Mouse (Mus musculus): ENCODE results near the gene Lsm2.
"Not testable (repeated sequence)": the region's sequence is repeated elsewhere in the genome, so short reads cannot be mapped to it uniquely, and the experiment has no call there.

Gene Lsm2

GRCm38 (mm10) chr17:34981690-34982180 is at the start of gene Lsm2:
Gene Lsm2, plus strand, starts transcription at chr17:34981862.
- peak; percentile 88 for DNase-seq (ENCODE audit: low read depth)

GRCm38 (mm10) chr17:34932287-34932686 is 49.4 kb upstream of the Lsm2 start:
- no peak for DNase-seq (ENCODE audit: low read depth)

DNA sequence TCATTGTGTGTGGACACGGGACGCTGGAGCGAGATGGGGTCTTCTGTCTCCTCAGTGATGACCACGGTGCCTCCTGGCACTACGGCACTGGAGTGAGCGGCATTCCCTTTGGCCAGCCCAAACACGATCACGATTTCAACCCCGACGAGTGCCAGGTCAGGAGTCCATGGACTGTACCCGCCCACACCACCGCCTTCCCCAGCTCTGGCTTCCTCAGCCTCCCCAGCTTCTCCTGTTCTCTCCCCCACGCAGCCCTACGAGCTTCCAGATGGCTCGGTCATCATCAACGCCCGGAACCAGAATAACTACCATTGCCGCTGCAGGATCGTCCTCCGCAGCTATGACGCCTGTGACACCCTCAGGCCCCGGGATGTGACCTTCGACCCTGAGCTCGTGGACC is 47.6 kb upstream of the Lsm2 start:
- DNase-seq (ENCODE audit: low read depth): no peak

DNA sequence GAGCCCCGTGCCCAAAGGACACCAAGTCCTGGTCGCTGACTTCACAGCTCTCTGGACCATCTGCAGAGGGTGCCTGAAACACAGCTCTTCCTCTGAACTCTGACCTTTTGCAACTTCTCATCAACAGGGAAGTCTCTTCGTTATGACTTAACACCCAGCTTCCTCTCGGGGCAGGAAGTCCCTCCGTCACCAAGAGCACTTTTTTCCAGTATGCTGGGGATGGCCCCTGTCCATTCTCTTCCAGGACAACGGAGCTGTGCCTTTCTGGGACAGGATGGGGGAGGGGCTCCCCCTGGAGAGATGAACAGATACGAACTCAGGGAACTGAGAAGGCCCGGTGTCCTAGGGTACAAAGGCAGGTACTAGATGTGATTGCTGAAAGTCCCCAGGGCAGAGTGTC is 46.8 kb upstream of the Lsm2 start:
- DNase-seq (ENCODE audit: low read depth): no peak

- DNase-seq (ENCODE audit: low read depth): no peak
Measured at GRCm38 (mm10) chr17:34937960-34938505, 43.6 kb upstream of the Lsm2 start.

GRCm38 (mm10) chr17:34941344-34942041 is 40.2 kb upstream of the Lsm2 start:
- DNase-seq (ENCODE audit: low read depth): no peak

- DNase-seq (ENCODE audit: low read depth): no peak
Measured at GRCm38 (mm10) chr17:34943128-34943815, 38.4 kb upstream of the Lsm2 start.

GRCm38 (mm10) chr17:34944362-34944761 is 37.3 kb upstream of the Lsm2 start:
- no peak for DNase-seq (ENCODE audit: low read depth)

GRCm38 (mm10) chr17:34946486-34947140 is 35.0 kb upstream of the Lsm2 start:
- no peak for DNase-seq (ENCODE audit: low read depth)

DNA sequence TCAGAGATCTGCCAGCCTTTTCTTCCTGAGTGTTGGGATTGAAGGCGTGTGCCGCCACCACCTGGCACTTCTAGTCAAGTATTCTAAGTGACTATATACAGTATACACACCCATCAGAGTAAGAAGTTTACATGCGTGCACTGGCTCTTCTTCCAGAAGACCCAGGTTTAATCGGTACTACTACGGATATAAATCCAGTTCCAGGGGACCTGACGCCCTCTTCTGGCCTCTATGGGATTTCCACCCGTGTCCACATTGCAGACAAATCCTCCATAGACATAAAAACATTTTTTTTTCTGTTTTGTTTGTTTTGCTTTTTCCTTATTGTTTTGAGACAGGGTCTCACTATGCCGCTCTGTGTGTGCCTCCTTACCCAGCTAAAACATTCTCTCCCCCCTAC is 34.1 kb upstream of the Lsm2 start:
- DNase-seq (ENCODE audit: low read depth): no peak

DNA sequence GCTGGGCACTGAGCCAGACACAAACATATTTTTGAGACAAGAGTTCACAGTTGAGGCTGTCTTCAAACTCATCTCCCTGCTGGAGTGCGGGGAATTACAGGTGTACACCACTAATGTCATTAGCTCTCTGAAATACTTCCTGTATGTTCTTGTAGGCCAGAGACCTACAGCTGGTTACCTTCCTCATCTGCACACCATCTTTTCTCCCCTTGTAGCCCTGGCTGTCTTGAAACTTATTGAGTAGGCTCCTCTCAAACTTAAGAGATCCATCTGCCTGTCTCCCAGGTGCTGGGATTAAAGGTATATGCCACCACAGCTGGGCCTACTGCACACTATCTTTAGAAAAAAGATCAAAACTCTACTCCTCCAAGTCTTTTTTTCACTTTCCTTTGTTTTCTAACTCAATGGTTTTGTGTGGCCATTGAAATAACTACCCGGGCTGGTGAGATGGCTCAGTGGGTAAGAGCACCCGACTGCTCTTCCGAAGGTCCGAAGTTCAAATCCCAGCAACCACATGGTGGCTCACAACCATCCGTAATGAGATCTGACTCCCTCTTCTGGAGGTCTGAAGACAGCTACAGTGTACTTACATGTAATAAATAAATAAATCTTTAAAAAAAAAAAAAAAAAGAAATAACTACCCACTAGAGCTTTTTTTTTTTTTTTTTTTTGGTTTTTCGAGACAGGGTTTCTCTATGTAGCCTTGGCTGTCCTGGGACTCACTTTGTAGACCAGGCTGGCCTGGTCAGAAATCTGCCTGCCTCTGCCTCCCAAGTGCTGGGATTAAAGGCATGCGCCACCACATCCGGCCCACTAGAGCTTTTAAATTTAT is 32.7 kb upstream of the Lsm2 start:
- not testable (repeated sequence) for DNase-seq (ENCODE audit: low read depth)

- DNase-seq (ENCODE audit: low read depth): no peak
Measured at GRCm38 (mm10) chr17:34949553-34949969, 32.1 kb upstream of the Lsm2 start.

- no peak for DNase-seq (ENCODE audit: low read depth)
Measured at GRCm38 (mm10) chr17:34950514-34951455, 30.9 kb upstream of the Lsm2 start.

GRCm38 (mm10) chr17:34951636-34952377 is 29.9 kb upstream of the Lsm2 start:
- no peak for DNase-seq (ENCODE audit: low read depth)

DNA sequence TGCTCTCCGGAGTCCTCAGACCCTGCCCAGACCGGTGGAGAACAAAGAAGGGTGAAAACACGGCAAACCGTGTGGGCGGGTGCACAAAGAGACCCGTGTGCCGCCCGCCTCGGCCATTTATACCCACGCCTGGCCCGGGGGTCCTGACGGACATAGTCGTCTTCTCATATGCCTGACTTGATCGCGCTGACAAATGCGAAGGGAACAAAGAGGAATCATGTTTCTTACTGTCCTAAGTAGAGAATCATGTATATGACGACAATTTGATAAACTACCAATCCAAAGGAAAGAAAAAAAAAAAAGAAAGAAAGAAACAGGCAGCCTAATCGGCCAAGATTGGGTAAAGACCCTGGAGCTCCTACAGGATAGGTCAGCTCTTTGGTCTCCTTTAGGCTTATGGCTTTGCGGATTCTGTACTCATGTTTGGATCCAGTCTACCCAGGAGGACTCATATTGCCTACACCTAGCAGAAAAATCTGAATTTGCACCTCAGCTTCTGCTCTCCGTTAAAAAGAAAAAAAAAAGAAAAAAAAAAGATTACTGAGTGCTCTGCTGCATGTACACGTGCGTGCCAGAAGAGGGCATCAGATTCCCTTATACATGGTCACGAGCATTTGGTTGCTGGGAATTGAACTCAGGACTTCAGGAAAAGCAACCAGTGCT is 29.2 kb upstream of the Lsm2 start:
- peak; percentile 64 for DNase-seq (ENCODE audit: low read depth)

- no peak for DNase-seq (ENCODE audit: low read depth)
Measured at GRCm38 (mm10) chr17:34953258-34953657, 28.4 kb upstream of the Lsm2 start.

DNA sequence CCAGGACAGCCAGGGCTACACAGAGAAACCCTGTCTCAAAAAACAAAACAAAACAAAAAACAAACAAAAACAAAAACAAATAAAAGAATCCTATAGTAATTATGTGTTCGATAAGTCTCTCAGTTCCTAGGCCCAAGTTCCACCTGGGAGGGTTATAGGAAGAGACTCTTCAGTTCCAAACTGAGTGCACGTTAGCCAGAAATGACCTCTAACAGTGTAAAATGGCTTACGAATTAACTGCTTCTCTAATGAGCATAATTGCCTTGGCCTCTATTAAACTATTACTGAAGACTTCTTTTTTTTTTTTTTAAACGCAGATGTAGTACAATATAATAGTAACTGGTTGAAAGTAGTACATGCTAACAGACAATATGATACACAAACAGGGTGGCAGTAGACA is 27.8 kb upstream of the Lsm2 start:
- DNase-seq (ENCODE audit: low read depth): no peak

GRCm38 (mm10) chr17:34954831-34955230 is 26.8 kb upstream of the Lsm2 start:
- no peak for DNase-seq (ENCODE audit: low read depth)

GRCm38 (mm10) chr17:34955884-34956283 is 25.8 kb upstream of the Lsm2 start:
- no peak for DNase-seq (ENCODE audit: low read depth)

All from c-Kit-positive CD71-positive TER-119-negative erythroid progenitor cells, embryonic 14.5 days (primary cell).